Mouse (Mus musculus) MEL (cell line): ENCODE data around the gene D5Ertd579e. TPM values are rescaled to one million over a fixed set of nuclear protein-coding genes. Genes with fewer than 3 reads are reported as not detected.

ENCODE experiments used
- DNase-seq: peaks from one replicate; pipeline ENCODE4 v3.0.0; 2011; ENCODE audit warnings: low read depth, low spot score
- H3K27ac ChIP-seq: 2 replicates; pipeline ENCODE4 v1.5.1; 2012; ENCODE audit warnings: low read depth, mild to moderate bottlenecking, control low read depth, low read length, moderate library complexity; ENCODE audit not compliant: control insufficient read depth
- H3K27me3 ChIP-seq, 2 experiments: fragments of 150-350 bp in 1 of 2; sonication (generic) in 1 of 2; 2 replicates each; pipeline ENCODE4 v1.6.1; 2012; ENCODE audit warnings: low read length in 2 of 2, mild to moderate bottlenecking in 2 of 2, improper control_type of control experiment in 1 of 2, moderate library complexity in 1 of 2; ENCODE audit not compliant: insufficient read depth in 2 of 2, control insufficient read depth in 1 of 2
- H3K36me3 ChIP-seq, 2 experiments: 2 replicates each; pipeline ENCODE4 v1.6.1; 2012 to 2014; ENCODE audit warnings: low read length in 2 of 2, improper control_type of control experiment in 1 of 2, inconsistent platforms in 1 of 2, mild to moderate bottlenecking in 1 of 2; ENCODE audit not compliant: insufficient read depth in 2 of 2, control insufficient read depth in 1 of 2
- H3K4me1 ChIP-seq, 2 experiments: fragments of 150-350 bp in 1 of 2; sonication (generic) in 1 of 2; 2 replicates each; pipeline ENCODE4 v1.6.1; 2012; ENCODE audit warnings: low read length in 2 of 2, improper control_type of control experiment in 1 of 2, mild to moderate bottlenecking in 1 of 2; ENCODE audit not compliant: insufficient read depth in 2 of 2, control insufficient read depth in 1 of 2
- H3K4me3 ChIP-seq, 2 experiments: fragments of 150-350 bp in 1 of 2; sonication (generic) in 1 of 2; 2 replicates each; pipeline ENCODE4 v1.5.1; 2012; ENCODE audit warnings: low read depth in 2 of 2, low read length in 2 of 2, mild to moderate bottlenecking in 2 of 2, moderate library complexity in 2 of 2, control low read depth in 1 of 2, improper control_type of control experiment in 1 of 2; ENCODE audit not compliant: control insufficient read depth in 1 of 2, insufficient read depth in 1 of 2
- H3K79me2 ChIP-seq: 2 replicates; pipeline ENCODE4 v1.6.1; 2012; ENCODE audit warnings: mild to moderate bottlenecking, low read length, moderate library complexity; ENCODE audit not compliant: control insufficient read depth, poor library complexity, insufficient read depth
- H3K9ac ChIP-seq: 2 replicates; pipeline ENCODE4 v1.6.1; 2012; ENCODE audit warnings: low read depth, mild to moderate bottlenecking, control low read depth, low read length, moderate library complexity; ENCODE audit not compliant: control insufficient read depth, poor library complexity, severe bottlenecking
- H3K9me3 ChIP-seq: fragments of 150-350 bp; sonication (generic); replicated peaks from 2 replicates; pipeline ENCODE4 v1.6.1; 2012; ENCODE audit warnings: mild to moderate bottlenecking, low read length, improper control_type of control experiment, moderate library complexity; ENCODE audit not compliant: insufficient read depth
- BHLHE40 ChIP-seq: IDR thresholded peaks from 2 replicates; pipeline ENCODE4 v1.6.1; 2012; ENCODE audit warnings: low read depth, mild to moderate bottlenecking, inconsistent platforms, low read length, improper control_type of control experiment, borderline replicate concordance
- CHD1 ChIP-seq: IDR thresholded peaks from 2 replicates; pipeline ENCODE4 v1.6.1; 2012; ENCODE audit warnings: low read depth, mild to moderate bottlenecking, inconsistent platforms, low read length, improper control_type of control experiment
- CHD2 ChIP-seq: IDR thresholded peaks from 2 replicates; pipeline ENCODE4 v1.6.1; 2011; ENCODE audit warnings: low read length, improper control_type of control experiment
- ELF1 ChIP-seq: IDR thresholded peaks from 2 replicates; pipeline ENCODE4 v1.6.1; 2014; ENCODE audit warnings: low read depth, mild to moderate bottlenecking, inconsistent platforms, low read length, improper control_type of control experiment, moderate library complexity
- ETS1 ChIP-seq: IDR thresholded peaks from 2 replicates; pipeline ENCODE4 v1.6.1; 2012; ENCODE audit warnings: low read depth, mild to moderate bottlenecking, inconsistent platforms, low read length, improper control_type of control experiment, moderate library complexity
- GATA1 ChIP-seq: IDR thresholded peaks from 2 replicates; pipeline ENCODE4 v1.6.1; 2011; ENCODE audit warnings: low read depth, low read length, improper control_type of control experiment
- HCFC1 ChIP-seq: IDR thresholded peaks from 2 replicates; pipeline ENCODE4 v1.6.1; 2012; ENCODE audit warnings: low read depth, mild to moderate bottlenecking, inconsistent platforms, low read length, improper control_type of control experiment, moderate library complexity
- KAT2A ChIP-seq: conservative IDR thresholded peaks from 2 replicates; pipeline ENCODE4 v1.6.1; 2012; ENCODE audit warnings: low read depth, low read length, improper control_type of control experiment, inconsistent platforms
- MAFK ChIP-seq: IDR thresholded peaks from 2 replicates; pipeline ENCODE4 v1.6.1; 2011; ENCODE audit warnings: low read depth, mild to moderate bottlenecking, low read length, improper control_type of control experiment, borderline replicate concordance
- MAZ ChIP-seq: IDR thresholded peaks from 2 replicates; pipeline ENCODE4 v1.6.1; 2012; ENCODE audit warnings: low read depth, mild to moderate bottlenecking, inconsistent platforms, low read length, improper control_type of control experiment
- MEF2A ChIP-seq: IDR thresholded peaks from 2 replicates; pipeline ENCODE4 v1.6.1; 2014; ENCODE audit warnings: low read depth, mild to moderate bottlenecking, inconsistent platforms, low read length, improper control_type of control experiment; ENCODE audit not compliant: poor library complexity, insufficient replicate concordance, severe bottlenecking; ENCODE audit errors: extremely low read depth
- MXI1 ChIP-seq: IDR thresholded peaks from 2 replicates; pipeline ENCODE4 v1.6.1; 2011; ENCODE audit warnings: mild to moderate bottlenecking, low read depth, low read length, improper control_type of control experiment
- POLR2A ChIP-seq, 2 experiments: IDR thresholded peaks; 2 replicates each; pipeline ENCODE4 v1.6.1; 2011 to 2012; ENCODE audit warnings: low read length in 2 of 2, mild to moderate bottlenecking in 2 of 2, control low read depth in 1 of 2, improper control_type of control experiment in 1 of 2, low read depth in 1 of 2, moderate library complexity in 1 of 2; ENCODE audit not compliant: control insufficient read depth in 1 of 2, insufficient read depth in 1 of 2, poor library complexity in 1 of 2
- POLR2AphosphoS2 ChIP-seq: IDR thresholded peaks from 2 replicates; pipeline ENCODE4 v1.6.1; 2011; ENCODE audit warnings: low read length, improper control_type of control experiment
- POLR2AphosphoS5 ChIP-seq: IDR thresholded peaks from 2 replicates; pipeline ENCODE4 v1.6.1; 2012; ENCODE audit warnings: low read depth, borderline replicate concordance, mild to moderate bottlenecking, inconsistent platforms, low read length, moderate library complexity, mixed read lengths
- RAD21 ChIP-seq: IDR thresholded peaks from 2 replicates; pipeline ENCODE4 v1.6.1; 2011; ENCODE audit warnings: mild to moderate bottlenecking, low read depth, low read length, improper control_type of control experiment
- SMC3 ChIP-seq: IDR thresholded peaks from 2 replicates; pipeline ENCODE4 v1.6.1; 2011; ENCODE audit warnings: low read depth, low read length, improper control_type of control experiment
- TBP ChIP-seq: IDR thresholded peaks from 2 replicates; pipeline ENCODE4 v1.8.0; 2011; ENCODE audit warnings: low read depth, low read length, improper control_type of control experiment
- TCF12 ChIP-seq: IDR thresholded peaks from 2 replicates; pipeline ENCODE4 v1.6.1; 2014; ENCODE audit warnings: low read depth, mild to moderate bottlenecking, inconsistent platforms, low read length, improper control_type of control experiment, moderate library complexity
- ZKSCAN1 ChIP-seq: IDR thresholded peaks from 2 replicates; pipeline ENCODE4 v1.6.1; 2012; ENCODE audit warnings: low read depth, mild to moderate bottlenecking, inconsistent platforms, low read length, improper control_type of control experiment, moderate library complexity
- ZMIZ1 ChIP-seq: IDR thresholded peaks from 2 replicates; pipeline ENCODE4 v1.6.1; 2012; ENCODE audit warnings: low read depth, mild to moderate bottlenecking, inconsistent platforms, low read length, improper control_type of control experiment, moderate library complexity
- ZNF384 ChIP-seq: IDR thresholded peaks from 2 replicates; pipeline ENCODE4 v1.6.1; 2012; ENCODE audit warnings: low read depth, mild to moderate bottlenecking, inconsistent platforms, low read length, improper control_type of control experiment
- polyA plus RNA-seq, 2 experiments: library from polyadenylated mRNA; stranded (reverse) in 1 of 2; unstranded in 1 of 2; fragments of >175 nt in 1 of 2; fragments of >200 nt in 1 of 2; gene quantifications; 2 replicates each; pipeline versions ENCODE4 v1.2.1 to v1.2.4; 2012; ENCODE audit warnings: low replicate concordance in 2 of 2, low read depth in 1 of 2; ENCODE audit not compliant: insufficient read length in 2 of 2, insufficient read depth in 1 of 2, missing spikeins in 1 of 2
- total RNA-seq: library from RNA; depleted of rRNA; stranded (reverse); fragments of 300-350 nt; gene quantifications from 2 replicates; pipeline ENCODE4 v1.2.3, GENCODE M21; 2012

Gene D5Ertd579e
- total and polyA plus RNA-seq, 3 experiments: 15.9 to 31.1 TPM; not detected in 1

- TF ChIP-seq GATA1: peak; percentile 88
- no peak for TF ChIP-seq POLR2AphosphoS2
- no peak for TF ChIP-seq HCFC1
- TF ChIP-seq MAZ: no peak
- TF ChIP-seq RAD21: no peak
- TF ChIP-seq POLR2A (IDR thresholded peaks at IDR 0.05; ENCODE audit: control insufficient read depth in 1 of 2, insufficient read depth in 1 of 2, low read depth in 1 of 2, low read length in 2 of 2, poor library complexity in 1 of 2): no peak
- TF ChIP-seq MAFK: peak; percentile 27; the same call in 1 of the 2 replicates
- TF ChIP-seq ZKSCAN1: no peak
- peak; percentile 74; the same call in 1 of the 2 replicates for TF ChIP-seq ETS1
Measured at GRCm38 (mm10) chr5:36681219-36681618, 14.6 kb downstream of the D5Ertd579e start (continued).

GRCm38 (mm10) chr5:36679918-36680598, 15.8 kb downstream of the D5Ertd579e start:
- no peak for DNase-seq

GRCm38 (mm10) chr5:36678799-36679198, 17.0 kb downstream of the D5Ertd579e start:
- H3K27me3 ChIP-seq: no peaks in the 10 kb centered on the region
- peaks cover 0 to 54% of the 10 kb centered on the region in 2 experiments; a peak in 2 of 4 replicates for H3K36me3 ChIP-seq
- H3K27ac ChIP-seq: no peak overlapping the region
- no peak overlapping the region for H3K4me3 ChIP-seq
- TF ChIP-seq MAZ (no peak), RAD21 (no peak), MXI1 (no peak), GATA1 (no peak), BHLHE40 (no peak), KAT2A (no peak), ELF1 (no peak), SMC3 (no peak), CHD2 (no peak), POLR2A (IDR thresholded peaks at IDR 0.05; ENCODE audit: control insufficient read depth in 1 of 2, insufficient read depth in 1 of 2, low read depth in 1 of 2, low read length in 2 of 2, poor library complexity in 1 of 2) (no peak), TBP (no peak)
- H3K79me2 ChIP-seq: peaks cover 50% of the 10 kb centered on the region
- no peaks in the 10 kb centered on the region for H3K9me3 ChIP-seq
- DNase-seq: no peak
- H3K4me1 ChIP-seq: peaks cover 27 to 29% of the 10 kb centered on the region in 2 experiments
- H3K9ac ChIP-seq: no peak overlapping the region

More at GRCm38 (mm10) chr5:36679918-36680598, 15.8 kb downstream of the D5Ertd579e start:
- Histone ChIP-seq H3K79me2 (peaks cover 51% of the 10 kb centered on the region), H3K27me3 (no peaks in the 10 kb centered on the region), H3K9me3 (no peaks in the 10 kb centered on the region), H3K36me3 (peaks cover 0 to 57% of the 10 kb centered on the region in 2 experiments; a peak in 2 of 4 replicates), H3K4me3 (no peak overlapping the region), H3K4me1 (peaks cover 27 to 29% of the 10 kb centered on the region in 2 experiments), H3K9ac (no peak overlapping the region), H3K27ac (no peak overlapping the region)
- TF ChIP-seq MAFK (no peak), CHD1 (no peak), POLR2AphosphoS5 (no peak), MAZ (no peak), TCF12 (no peak), SMC3 (no peak), ZMIZ1 (no peak), MEF2A (no peak), KAT2A (no peak), ZNF384 (no peak), POLR2A (IDR thresholded peaks at IDR 0.05; ENCODE audit: control insufficient read depth in 1 of 2, insufficient read depth in 1 of 2, low read depth in 1 of 2, low read length in 2 of 2, poor library complexity in 1 of 2) (no peak)
